Mouse (Mus musculus): ENCODE measurements around the gene Hoxd11.

Gene Hoxd11

GRCm38 (mm10) chr2:74720955-74721491 is 41.7 kb downstream of the Hoxd11 start:
- in situ Hi-C loops (cut with MboI; ENCODE audit: low sequenced_read_pairs) = loop anchor here (25.0 kb wide), 1 partner anchor 866 kb away; no protein-coding TSS in a partner anchor

DNA sequence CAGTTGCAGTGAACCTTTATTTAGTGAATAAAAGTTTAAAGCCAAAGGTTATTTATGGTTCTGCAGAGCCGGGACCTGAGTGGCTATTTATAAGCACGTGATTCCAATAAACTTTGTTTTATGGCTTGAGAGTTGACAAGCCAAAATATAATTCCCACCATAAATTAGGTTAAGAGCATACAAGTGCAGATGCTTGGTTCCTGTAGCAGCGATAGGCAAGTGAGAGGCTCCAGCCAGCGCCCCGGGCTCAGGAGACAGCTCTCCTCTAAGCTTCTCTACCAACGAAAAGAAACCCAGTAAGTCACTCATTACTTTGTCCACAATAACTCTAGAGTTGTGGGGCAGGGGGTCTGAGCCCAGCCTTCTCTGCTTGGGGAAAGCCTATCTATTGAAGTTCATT is 42.5 kb downstream of the Hoxd11 start:
- in situ Hi-C loops (cut with MboI; ENCODE audit: low sequenced_read_pairs) = loop anchor here (25.0 kb wide), 1 partner anchor 865 kb away; no protein-coding TSS in a partner anchor

GRCm38 (mm10) chr2:74722949-74723348 is 43.6 kb downstream of the Hoxd11 start:
- in situ Hi-C loops (cut with MboI; ENCODE audit: low sequenced_read_pairs) = loop anchor here (25.0 kb wide), 1 partner anchor 864 kb away; no protein-coding TSS in a partner anchor

GRCm38 (mm10) chr2:74724244-74725015 is 45.1 kb downstream of the Hoxd11 start:
- in situ Hi-C loops (cut with MboI; ENCODE audit: low sequenced_read_pairs) = loop anchor here (25.0 kb wide), 1 partner anchor 863 kb away; no protein-coding TSS in a partner anchor

DNA sequence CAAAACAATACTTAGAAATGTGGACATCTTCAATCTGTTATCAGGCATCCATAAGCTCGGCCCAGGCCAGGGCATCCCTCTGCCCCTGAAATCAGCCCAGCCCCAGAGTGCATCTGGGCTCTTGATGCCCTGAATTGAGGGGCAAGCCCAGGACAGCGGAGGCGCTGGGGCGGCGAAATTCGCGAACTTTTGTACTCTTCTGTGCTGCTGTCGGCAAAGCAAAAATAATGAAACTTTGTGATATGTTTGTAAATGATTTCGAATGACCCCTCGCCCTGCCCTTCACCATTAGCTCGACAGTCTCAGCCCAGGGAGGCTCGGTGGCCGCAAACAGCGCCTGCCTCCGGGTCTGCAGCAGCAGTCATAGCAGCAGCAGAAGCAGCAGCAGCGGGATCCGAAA is 45.8 kb downstream of the Hoxd11 start:
- in situ Hi-C loops (cut with MboI; ENCODE audit: low sequenced_read_pairs) = no loop called here

- in situ Hi-C loops (cut with MboI; ENCODE audit: low sequenced_read_pairs) = no loop called here
Measured at GRCm38 (mm10) chr2:74726551-74726950, 47.2 kb downstream of the Hoxd11 start, which contains the start of gene Gm28230. TSS of gene Gm28230 (plus strand) at chr2:74726728.

GRCm38 (mm10) chr2:74726973-74727639 is 47.7 kb downstream of the Hoxd11 start:
- in situ Hi-C loops (cut with MboI; ENCODE audit: low sequenced_read_pairs) = no loop called here

GRCm38 (mm10) chr2:74727640-74728302 is 48.4 kb downstream of the Hoxd11 start:
- in situ Hi-C loops (cut with MboI; ENCODE audit: low sequenced_read_pairs) = no loop called here

GRCm38 (mm10) chr2:74728303-74728680 is 48.9 kb downstream of the Hoxd11 start:
- in situ Hi-C loops (cut with MboI; ENCODE audit: low sequenced_read_pairs) = no loop called here

GRCm38 (mm10) chr2:74730331-74730730 is 51.0 kb downstream of the Hoxd11 start:
- in situ Hi-C loops (cut with MboI; ENCODE audit: low sequenced_read_pairs) = no loop called here

DNA sequence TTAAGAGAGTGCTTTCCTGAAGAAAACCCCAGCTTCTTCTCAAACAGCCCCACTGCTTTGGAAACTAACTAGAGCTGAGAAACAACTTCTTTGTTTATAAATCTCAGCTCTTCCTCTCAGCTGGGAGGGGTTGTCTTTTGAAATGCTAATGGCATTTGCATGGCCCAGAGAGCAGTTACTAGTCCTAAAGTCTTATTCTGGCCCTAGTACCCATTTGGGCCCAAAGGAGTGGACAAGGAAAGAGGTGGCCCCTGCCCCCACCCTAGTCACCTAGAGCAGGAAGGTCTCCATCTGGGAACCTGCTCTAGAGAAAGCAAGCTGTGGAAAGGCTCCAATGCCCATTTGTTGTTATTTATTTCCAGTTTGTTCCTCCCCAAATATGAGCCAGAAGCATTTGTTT is 51.7 kb downstream of the Hoxd11 start:
- in situ Hi-C loops (cut with MboI; ENCODE audit: low sequenced_read_pairs) = no loop called here

DNA sequence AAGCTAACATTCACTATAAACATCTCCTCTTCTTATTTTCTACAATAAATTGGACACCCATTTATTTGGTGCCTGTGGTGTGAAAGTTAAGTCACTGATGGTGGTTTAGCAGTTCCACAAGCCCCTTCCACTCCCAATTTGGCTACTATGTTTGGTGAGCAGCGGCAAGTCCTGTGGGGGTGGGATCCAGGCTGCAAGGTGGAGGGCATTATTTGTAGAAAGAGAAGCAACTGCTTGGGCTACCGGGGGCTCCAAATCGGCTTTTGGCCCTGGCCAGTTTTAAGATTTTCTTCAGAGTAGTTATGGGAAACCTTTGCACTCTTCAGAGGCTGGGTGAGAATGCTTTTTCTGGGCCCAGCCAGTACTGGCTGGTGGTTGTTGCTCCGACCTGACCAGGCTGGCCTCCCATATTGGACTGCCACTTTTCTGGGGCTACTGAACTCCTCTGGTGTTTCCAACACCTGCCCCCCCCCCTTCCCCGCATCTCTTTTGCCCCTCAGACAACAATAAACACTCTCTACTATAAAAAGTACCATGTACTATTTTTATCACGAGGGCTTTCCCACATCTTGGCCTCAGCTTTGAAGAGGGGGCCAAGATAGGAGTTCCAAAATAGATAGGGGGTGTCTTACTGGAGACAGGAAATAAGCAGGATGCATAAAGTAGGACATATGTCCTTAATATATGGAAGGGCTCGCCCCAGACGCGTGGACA is 52.6 kb downstream of the Hoxd11 start:
- in situ Hi-C loops (cut with MboI; ENCODE audit: low sequenced_read_pairs) = no loop called here

DNA sequence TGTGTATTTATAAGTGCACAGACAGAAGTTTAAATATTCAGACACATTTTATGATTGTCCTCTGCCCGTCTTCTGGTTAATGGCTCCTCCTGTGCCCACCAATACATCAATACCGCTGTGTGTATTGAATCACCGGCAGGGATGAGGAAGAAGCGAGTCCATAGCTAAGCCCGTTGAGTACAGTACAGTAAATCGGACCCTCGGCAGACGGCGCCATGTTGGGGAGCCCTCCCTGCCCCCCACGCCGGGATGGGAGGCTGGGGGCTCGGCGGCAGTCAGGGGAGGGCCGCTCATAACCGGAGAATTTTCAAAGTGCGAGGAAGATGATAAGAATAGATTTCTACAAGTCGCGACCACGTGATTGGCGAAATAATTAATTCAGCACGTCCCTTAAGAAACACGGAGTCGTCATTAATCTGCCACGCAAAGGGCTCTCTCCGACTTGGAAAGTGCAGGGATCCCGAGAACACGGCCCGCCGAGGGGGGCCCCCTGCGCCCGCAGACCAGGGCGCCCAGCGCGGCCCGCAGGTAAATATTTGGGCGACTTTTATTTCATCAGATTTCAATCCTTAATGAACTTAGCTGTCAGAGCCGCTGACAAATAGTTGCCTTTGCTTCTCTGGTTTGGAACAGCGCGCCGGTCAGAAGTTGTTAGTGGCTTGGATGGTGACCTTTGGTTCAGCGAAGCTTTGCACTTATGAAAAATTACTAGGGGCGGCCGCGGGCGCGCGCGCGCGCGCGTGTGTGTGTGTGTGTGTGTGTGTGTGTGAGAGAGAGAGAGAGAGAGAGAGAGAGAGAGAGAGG is 53.4 kb downstream of the Hoxd11 start:
- in situ Hi-C loops (cut with MboI; ENCODE audit: low sequenced_read_pairs) = no loop called here

DNA sequence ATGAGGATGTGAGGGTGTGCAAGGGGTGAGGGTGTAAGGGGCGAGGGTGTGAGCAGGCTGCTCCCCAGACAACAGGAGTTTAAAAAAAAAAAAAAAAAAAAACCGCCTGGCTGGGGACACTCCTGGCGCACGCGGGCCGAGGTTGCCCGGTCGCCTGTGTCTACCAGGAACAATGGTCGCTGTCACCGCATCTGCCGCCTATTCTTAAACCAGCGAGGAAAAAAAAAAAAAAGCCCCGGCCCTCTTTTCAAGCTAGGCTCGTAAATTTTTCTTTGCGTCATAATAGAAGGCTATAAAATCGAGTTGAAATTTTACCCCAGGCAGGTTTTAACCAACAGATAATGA is 53.9 kb downstream of the Hoxd11 start:
- in situ Hi-C loops (cut with MboI; ENCODE audit: low sequenced_read_pairs) = no loop called here

DNA sequence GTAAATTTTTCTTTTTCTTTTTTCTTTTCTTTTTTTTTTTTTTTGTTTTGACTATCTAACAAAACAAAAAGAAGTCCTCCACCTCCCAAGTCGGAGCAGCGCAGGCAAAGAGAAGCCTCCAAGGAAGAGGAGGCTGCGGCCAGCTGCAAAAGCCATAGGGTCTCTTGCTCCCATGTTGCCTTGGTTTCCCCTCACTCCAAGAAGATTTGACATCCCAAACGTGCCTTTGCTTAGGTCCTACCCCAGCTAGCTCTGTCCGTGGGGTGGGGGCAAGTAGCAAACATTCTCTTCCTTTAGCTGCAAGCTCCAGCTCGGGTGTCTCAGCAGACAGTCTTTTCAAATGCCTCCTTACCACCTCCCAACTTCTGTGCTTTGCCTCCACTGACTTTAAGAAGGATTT is 54.4 kb downstream of the Hoxd11 start:
- in situ Hi-C loops (cut with MboI; ENCODE audit: low sequenced_read_pairs) = no loop called here

DNA sequence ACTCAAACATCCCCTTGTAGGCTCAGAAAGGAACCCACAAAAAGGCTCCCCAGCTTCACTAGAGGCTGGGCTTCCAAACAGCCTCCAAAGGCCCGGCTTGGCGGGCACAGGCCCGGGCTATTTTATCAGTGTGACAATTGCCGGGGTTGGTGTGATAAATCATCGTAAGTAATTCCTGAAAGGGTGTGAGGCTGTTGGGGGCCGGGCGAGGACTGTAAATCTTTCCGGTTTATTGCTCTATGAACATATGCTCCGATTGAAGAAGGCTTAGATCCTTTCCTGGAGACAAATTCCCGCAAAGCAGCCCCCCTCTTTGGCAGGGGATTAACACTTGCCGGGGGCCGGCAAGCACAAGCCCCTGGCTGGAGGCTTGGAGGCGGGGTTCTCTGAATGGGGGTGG is 55.1 kb downstream of the Hoxd11 start:
- in situ Hi-C loops (cut with MboI; ENCODE audit: low sequenced_read_pairs) = no loop called here

- in situ Hi-C loops (cut with MboI; ENCODE audit: low sequenced_read_pairs) = no loop called here
Measured at GRCm38 (mm10) chr2:74734996-74735811, 55.8 kb downstream of the Hoxd11 start.

DNA sequence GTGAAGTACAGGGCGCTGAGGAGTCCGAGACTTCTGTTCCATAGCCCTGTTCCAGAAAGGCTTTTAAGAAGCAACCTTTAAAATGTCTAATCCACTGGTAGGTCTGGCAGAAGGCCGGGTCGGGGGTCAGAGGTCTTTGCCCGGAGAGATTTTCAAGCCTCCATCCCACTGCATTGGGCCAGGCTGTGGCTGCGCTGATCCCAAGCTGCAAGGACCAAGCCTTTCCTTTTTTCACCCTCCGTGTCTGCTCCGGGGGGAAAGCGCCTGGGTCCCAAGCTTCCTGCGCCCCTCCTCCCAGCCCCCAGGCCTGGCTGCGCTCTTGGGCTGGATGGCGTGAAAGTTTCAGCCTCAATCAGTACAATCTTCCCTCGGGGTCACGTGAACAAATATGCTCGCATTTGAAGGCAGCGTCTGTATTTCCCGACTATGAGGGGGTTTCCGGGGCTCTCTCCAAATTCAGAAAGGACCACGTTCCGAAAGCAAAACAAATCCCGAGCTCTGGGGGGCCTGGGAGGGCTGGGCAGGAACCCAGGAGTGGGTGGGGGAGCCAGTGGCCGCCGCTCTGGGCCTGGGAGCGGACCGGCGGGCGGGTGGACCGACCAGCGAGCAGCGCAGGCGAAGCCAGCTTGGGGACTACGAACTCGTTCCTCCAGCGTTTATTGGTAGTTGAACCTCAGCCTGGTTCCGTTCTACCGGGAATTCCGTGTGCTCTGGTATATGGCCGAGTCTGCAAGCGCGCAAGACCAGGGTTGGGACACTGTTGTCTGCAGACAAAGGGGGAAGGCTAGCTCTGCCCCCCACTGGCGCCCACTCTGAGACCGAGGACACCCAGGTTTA is 56.7 kb downstream of the Hoxd11 start:
- in situ Hi-C loops (cut with MboI; ENCODE audit: low sequenced_read_pairs) = no loop called here

Measured in CH12F3 (cell line).